11 mouse cellular contexts compared by ENCODE assay signal in the genomic region with DNA sequence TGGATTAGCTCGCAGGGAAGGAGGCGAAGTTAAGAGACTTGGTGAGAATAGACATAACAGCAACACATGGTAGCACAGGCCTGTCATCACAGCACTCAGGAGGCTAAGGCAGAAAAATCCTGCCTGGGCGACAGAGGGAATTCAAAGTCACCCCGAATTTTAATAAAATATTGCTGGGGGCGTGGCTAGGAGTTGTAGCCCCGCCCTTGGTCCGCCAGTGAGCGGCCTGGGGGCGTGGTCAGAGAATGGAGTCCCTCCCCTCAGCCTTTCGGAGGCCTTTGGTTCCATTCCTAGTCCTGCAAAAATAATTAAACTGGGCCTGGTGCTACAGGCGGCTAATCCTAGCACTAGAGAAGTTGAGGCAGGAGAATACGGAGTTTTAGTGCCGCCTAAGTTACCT. TPM values are rescaled to one million over a fixed set of nuclear protein-coding genes. Genes with fewer than 3 reads are reported as not detected.
DNase-seq lines count a peak whose midpoint lies in the region; ATAC-seq and TF ChIP-seq lines count a peak whose summit lies in the region.
"Had no signal": no experiment of that assay in that cellular context is flagged by ENCODE, and none has a peak within 500 bp of the region (broad histone marks: within the 10 kb centered on the region; RNA-seq: fewer than 3 reads in every experiment).

No protein-coding gene starts in this region.

- no peak for TF ChIP-seq POLR2A in ES-Bruce4 (IDR thresholded peaks at IDR 0.05; ENCODE audit: insufficient read depth, low read length)
- TF ChIP-seq POLR2A in cerebellum, adult 2 months (IDR thresholded peaks at IDR 0.05; ENCODE audit: borderline replicate concordance, insufficient read depth, low read length) = no peak

- no peaks in the 10 kb centered on the region for H3K9me3 ChIP-seq in kidney, embryonic 16.5 days (ENCODE audit: low read length)
- H3K9me3 ChIP-seq in ES-Bruce4 (replicated peaks; ENCODE audit: control insufficient read depth, insufficient read depth, low read length, poor library complexity, severe bottlenecking) = no peaks in the 10 kb centered on the region
- no peaks in the 10 kb centered on the region for H3K9me3 ChIP-seq in liver, embryonic 11.5 days (ENCODE audit: control insufficient read depth, low read length)
- H3K9me3 ChIP-seq: limb, embryonic 15.5 days had no signal

- TF ChIP-seq CTCF in ES-Bruce4 (IDR thresholded peaks at IDR 0.05; ENCODE audit: low read depth, low read length) = no peak
- no peak for TF ChIP-seq CTCF in cerebellum, adult 2 months (IDR thresholded peaks at IDR 0.05; ENCODE audit: borderline replicate concordance, insufficient read depth, low read depth, low read length)

- TF ChIP-seq EP300 in ES-Bruce4 (IDR thresholded peaks at IDR 0.05; ENCODE audit: insufficient read depth, low read depth, low read length) = no peak

- peaks cover 10% of the 10 kb centered on the region; the same call in 1 of the 2 replicates for H3K4me1 ChIP-seq in kidney, embryonic 16.5 days (ENCODE audit: insufficient read depth, low read length)
- H3K4me1 ChIP-seq in ES-Bruce4 (ENCODE audit: control insufficient read depth, insufficient read depth, low read length) = no peaks in the 10 kb centered on the region
- peaks cover 39% of the 10 kb centered on the region for H3K4me1 ChIP-seq in liver, embryonic 11.5 days (replicated peaks; ENCODE audit: control insufficient read depth, insufficient read depth, low read length)
- no peaks in the 10 kb centered on the region for H3K4me1 ChIP-seq in cerebellum, adult 2 months (ENCODE audit: control insufficient read depth, insufficient read depth, low read length)

- H3K27me3 ChIP-seq in kidney, embryonic 16.5 days (ENCODE audit: insufficient read depth, low read length) = peaks cover 16% of the 10 kb centered on the region; the same call in 1 of the 2 replicates
- no peaks in the 10 kb centered on the region for H3K27me3 ChIP-seq in ES-Bruce4 (ENCODE audit: control insufficient read depth, insufficient read depth, low read length, poor library complexity, severe bottlenecking)
- H3K27me3 ChIP-seq in liver, embryonic 11.5 days (replicated peaks; ENCODE audit: control insufficient read depth, insufficient read depth, low read length) = no peaks in the 10 kb centered on the region; the same call in 1 of the 2 replicates
- H3K27me3 ChIP-seq in cerebellum, adult 2 months (ENCODE audit: control insufficient read depth, insufficient read depth, low read length) = no peaks in the 10 kb centered on the region

- ATAC-seq in kidney, embryonic 16.5 days (ENCODE audit: low FRiP score, low TSS enrichment) = no peak
- ATAC-seq in liver, embryonic 11.5 days (replicated peaks; ENCODE audit: low FRiP score) = no peak
- ATAC-seq: activated CD4-positive, CD25-positive, alpha-beta regulatory T cell, adult 4 months had no signal

- no peak overlapping the region for H3K4me3 ChIP-seq in kidney, embryonic 16.5 days (ENCODE audit: low read length)
- H3K4me3 ChIP-seq in ES-Bruce4 (ENCODE audit: low read depth, low read length) = peak overlapping the region; percentile 53
- H3K4me3 ChIP-seq in liver, embryonic 11.5 days (ENCODE audit: low read depth, low read length) = peak overlapping the region; percentile 43
- no peak overlapping the region for H3K4me3 ChIP-seq in cerebellum, adult 2 months (replicated peaks; ENCODE audit: insufficient read depth, low read depth, low read length)
- H3K4me3 ChIP-seq: limb, embryonic 15.5 days had no signal

- no peaks in the 10 kb centered on the region for H3K36me3 ChIP-seq in kidney, embryonic 16.5 days (ENCODE audit: insufficient read depth, low read length)
- H3K36me3 ChIP-seq in ES-Bruce4 (ENCODE audit: control insufficient read depth, insufficient read depth, low read length, poor library complexity, severe bottlenecking) = no peaks in the 10 kb centered on the region
- H3K36me3 ChIP-seq in liver, embryonic 11.5 days (ENCODE audit: control insufficient read depth, insufficient read depth, low read length) = no peaks in the 10 kb centered on the region

- 12% methylated on average over 13 of the region's 13 CpGs for WGBS in kidney, embryonic 16.5 days
- 9% methylated on average over 13 of the region's 13 CpGs for WGBS in liver, embryonic 11.5 days
- 21% methylated on average over 13 of the region's 13 CpGs for WGBS in cerebellum, adult 2 months

- no peak overlapping the region for H3K27ac ChIP-seq in kidney, embryonic 16.5 days (ENCODE audit: low read length)
- no peak overlapping the region for H3K27ac ChIP-seq in ES-Bruce4 (ENCODE audit: insufficient read depth, low read length)
- H3K27ac ChIP-seq in liver, embryonic 11.5 days (ENCODE audit: low read depth, low read length) = peak overlapping the region; percentile 23; the same call in 1 of the 2 replicates
- H3K27ac ChIP-seq in cerebellum, adult 2 months (ENCODE audit: insufficient read depth, low read length) = no peak overlapping the region
- H3K27ac ChIP-seq: limb, embryonic 15.5 days had no signal

- H3K4me2 ChIP-seq in kidney, embryonic 16.5 days (replicated peaks; ENCODE audit: low read depth, low read length) = peak overlapping the region; percentile 24; the same call in 1 of the 2 replicates
- H3K4me2 ChIP-seq in liver, embryonic 11.5 days = peak overlapping the region; percentile 68
- H3K4me2 ChIP-seq: limb, embryonic 15.5 days had no signal

- no peak for DNase-seq in kidney, postnatal 10 days
- DNase-seq in c-Kit-positive CD71-positive TER-119-positive erythroid progenitor cells, embryonic 14.5 days (ENCODE audit: low spot score) = peak; percentile 82
- peak; percentile 60 for DNase-seq in liver, embryonic 11.5 days (ENCODE audit: low spot score)
- no peak for DNase-seq in left cerebral cortex, adult 9 months (ENCODE audit: low spot score in 2 of 2)
- DNase-seq in right cerebral cortex, postnatal 36 days (ENCODE audit: low spot score in 2 of 2) = no peak
- no peak for DNase-seq in cerebellum, adult 2 months
- DNase-seq: heart, postnatal 36 days had no signal

- H3K9ac ChIP-seq in kidney, embryonic 16.5 days (replicated peaks; ENCODE audit: low read length) = no peak overlapping the region
- 0 out of 2 replicates have a peak overlapping the region, but pooled peaks have one; percentile 21 for H3K9ac ChIP-seq in ES-Bruce4 (ENCODE audit: low read depth, poor library complexity, severe bottlenecking)
- peak overlapping the region; percentile 39 for H3K9ac ChIP-seq in liver, embryonic 11.5 days (ENCODE audit: low read depth, low read length)
- H3K9ac ChIP-seq: limb, embryonic 15.5 days had no signal

RNA-seq across cellular contexts. Expression of a gene that starts 3.2 kb away (rescaled TPM):
- polyA plus RNA-seq in kidney, embryonic 16.5 days (2015; fragmentation: Nextera tagmentation; extraction: Ambion mirVana) = 0.32 and 0.34 TPM in 2 replicates
- 1.2 and 1.6 TPM in 2 replicates for polyA plus RNA-seq in ES-Bruce4 (2011; ENCODE audit: insufficient read depth, insufficient read length, low read depth, missing spikeins)
- 0.12 and 0.23 TPM in 2 replicates for polyA plus RNA-seq in liver, embryonic 11.5 days (2014; fragmentation: Nextera tagmentation; extraction: Ambion mirVana)
- 0.30 and 0.52 TPM in 2 replicates for polyA plus RNA-seq in cerebellum, adult 2 months (2012; rRNA removed)
- polyA plus RNA-seq: activated CD4-positive, CD25-positive, alpha-beta regulatory T cell, adult 4 months had no signal

RNA-seq across cellular contexts. Expression of a gene that starts 25.6 kb away (rescaled TPM):
- 27.2 and 29.8 TPM in 2 replicates for polyA plus RNA-seq in kidney, embryonic 16.5 days (2015; fragmentation: Nextera tagmentation; extraction: Ambion mirVana)
- 29.5 and 32.8 TPM in 2 replicates for polyA plus RNA-seq in ES-Bruce4 (2011; ENCODE audit: insufficient read depth, insufficient read length, low read depth, missing spikeins)
- 31.8 and 33.4 TPM in 2 replicates for polyA plus RNA-seq in liver, embryonic 11.5 days (2014; fragmentation: Nextera tagmentation; extraction: Ambion mirVana)
- polyA plus RNA-seq in cerebellum, adult 2 months (2012; rRNA removed) = 44.4 and 47.5 TPM in 2 replicates

RNA-seq across cellular contexts. Expression of a gene that starts 41.1 kb away (rescaled TPM):
- polyA plus RNA-seq in kidney, embryonic 16.5 days (2015; fragmentation: Nextera tagmentation; extraction: Ambion mirVana) = not detected in 2 replicates
- polyA plus RNA-seq in ES-Bruce4 (2011; ENCODE audit: insufficient read depth, insufficient read length, low read depth, missing spikeins) = not detected in 2 replicates
- 0.94 and 1.3 TPM in 2 replicates for polyA plus RNA-seq in liver, embryonic 11.5 days (2014; fragmentation: Nextera tagmentation; extraction: Ambion mirVana)
- 0.36 and 0.46 TPM in 2 replicates for polyA plus RNA-seq in cerebellum, adult 2 months (2012; rRNA removed)
- polyA plus RNA-seq: activated CD4-positive, CD25-positive, alpha-beta regulatory T cell, adult 4 months; limb, embryonic 15.5 days had no signal

RNA-seq across cellular contexts. Expression of a gene that starts 41.4 kb away (rescaled TPM):
- polyA plus RNA-seq in kidney, embryonic 16.5 days (2015; fragmentation: Nextera tagmentation; extraction: Ambion mirVana) = 10.4 and 11.6 TPM in 2 replicates
- polyA plus RNA-seq in ES-Bruce4 (2011; ENCODE audit: insufficient read depth, insufficient read length, low read depth, missing spikeins) = 24.9 TPM in 2 replicates
- 10.0 and 11.4 TPM in 2 replicates for polyA plus RNA-seq in liver, embryonic 11.5 days (2014; fragmentation: Nextera tagmentation; extraction: Ambion mirVana)
- 9.5 and 10.6 TPM in 2 replicates for polyA plus RNA-seq in cerebellum, adult 2 months (2012; rRNA removed)

RNA-seq across cellular contexts. Expression of a gene that starts 54.4 kb away (rescaled TPM):
- 86.5 and 89.2 TPM in 2 replicates for polyA plus RNA-seq in kidney, embryonic 16.5 days (2015; fragmentation: Nextera tagmentation; extraction: Ambion mirVana)
- polyA plus RNA-seq in ES-Bruce4 (2011; ENCODE audit: insufficient read depth, insufficient read length, low read depth, missing spikeins) = 35.8 and 49.5 TPM in 2 replicates
- polyA plus RNA-seq in liver, embryonic 11.5 days (2014; fragmentation: Nextera tagmentation; extraction: Ambion mirVana) = 89.7 and 96.5 TPM in 2 replicates
- 230 and 232 TPM in 2 replicates for polyA plus RNA-seq in cerebellum, adult 2 months (2012; rRNA removed)

Comparison
In these comparisons a context has a peak if more than half of its experiments do, and no peak if none do; other contexts are left out.
1. H3K4me3 ChIP-seq: peak in ES-Bruce4 (single experiment) and liver, embryonic 11.5 days (single experiment); none in kidney, embryonic 16.5 days (single experiment) and cerebellum, adult 2 months (single experiment).
2. DNase-seq: peak in c-Kit-positive CD71-positive TER-119-positive erythroid progenitor cells, embryonic 14.5 days (single experiment) and liver, embryonic 11.5 days (single experiment); none in kidney, postnatal 10 days (single experiment), left cerebral cortex, adult 9 months (0 of 2), right cerebral cortex, postnatal 36 days (0 of 2) and cerebellum, adult 2 months (0 of 2).